Mouse (Mus musculus) testis, adult 2 months (tissue): Measurements from ENCODE around the gene Trmt61a.

Experiments used
- CTCF ChIP-seq: fragments of 200-500 bp; IDR thresholded peaks from 2 replicates; pipeline ENCODE4 v1.5.1; 2012; ENCODE audit warnings: low read depth, mild to moderate bottlenecking, inconsistent platforms, low read length, moderate library complexity; ENCODE audit not compliant: control insufficient read depth, insufficient read depth, insufficient replicate concordance
- POLR2A ChIP-seq: fragments of 200-500 bp; IDR thresholded peaks from 2 replicates; pipeline ENCODE4 v1.6.1; 2012; ENCODE audit warnings: low read depth, mild to moderate bottlenecking, inconsistent platforms, low read length, moderate library complexity; ENCODE audit not compliant: control insufficient read depth

GRCm38 (mm10) chr12:111725338-111726121, 47.6 kb downstream of the Trmt61a start:
- TF ChIP-seq CTCF (no peak), POLR2A (no peak)
